Mouse (Mus musculus) midbrain, embryonic 12.5 days (tissue): ENCODE data around the gene Plcd4. TPM values are rescaled to one million over a fixed set of nuclear protein-coding genes. Genes with fewer than 3 reads are reported as not detected.
"Not testable (repeated sequence)": the region's sequence is repeated elsewhere in the genome, so short reads cannot be mapped to it uniquely, and the experiment has no call there.

Source experiments
- ATAC-seq: fragments of 200-750 bp; cut with Nextera tagmentation; 2 replicates; pipeline ENCODE4 v1.8.0; 2017; ENCODE audit warnings: low read depth, moderate TSS enrichment, moderate library complexity; ENCODE audit not compliant: low FRiP score
- H3K27ac ChIP-seq: fragments of 300-500 bp; sonication (generic); replicated peaks from 2 replicates; pipeline ENCODE4 v1.5.1; 2016; ENCODE audit warnings: mild to moderate bottlenecking
- H3K27me3 ChIP-seq: fragments of 300-500 bp; sonication (generic); 2 replicates; pipeline ENCODE4 v1.6.1; 2016; ENCODE audit warnings: mild to moderate bottlenecking
- H3K36me3 ChIP-seq: fragments of 300-500 bp; sonication (generic); 2 replicates; pipeline ENCODE4 v1.6.1; 2016
- H3K4me1 ChIP-seq: fragments of 300-500 bp; sonication (generic); 2 replicates; pipeline ENCODE4 v1.6.1; 2016
- H3K4me2 ChIP-seq: fragments of 300-500 bp; sonication (generic); replicated peaks from 2 replicates; pipeline ENCODE4 v1.6.1; 2016; ENCODE audit warnings: mild to moderate bottlenecking, moderate library complexity
- H3K4me3 ChIP-seq: fragments of 300-500 bp; sonication (generic); 2 replicates; pipeline ENCODE4 v1.5.1; 2016; ENCODE audit warnings: mild to moderate bottlenecking
- H3K9ac ChIP-seq: fragments of 300-500 bp; sonication (generic); replicated peaks from 2 replicates; pipeline ENCODE4 v1.6.1; 2016; ENCODE audit warnings: mild to moderate bottlenecking, moderate library complexity
- H3K9me3 ChIP-seq: fragments of 300-500 bp; sonication (generic); 2 replicates; pipeline ENCODE4 v1.6.1; 2016; ENCODE audit warnings: mild to moderate bottlenecking
- WGBS: fragments of 180-500 bp; shearing (Covaris S2); methylation state at CpG from one replicate; pipeline ENCODE4 v1.1.7; 2016; 5-methylcytosine and 5-hydroxymethylcytosine counted together
- polyA plus RNA-seq: library from polyadenylated mRNA; unstranded; fragments of >200 nt; fragmentation: Nextera tagmentation; extraction: Ambion mirVana; gene quantifications from 2 replicates; pipeline ENCODE4 v1.2.1, GENCODE M21; 2016

Gene Plcd4
- 1.1 and 1.5 TPM in 2 replicates for polyA plus RNA-seq

DNA sequence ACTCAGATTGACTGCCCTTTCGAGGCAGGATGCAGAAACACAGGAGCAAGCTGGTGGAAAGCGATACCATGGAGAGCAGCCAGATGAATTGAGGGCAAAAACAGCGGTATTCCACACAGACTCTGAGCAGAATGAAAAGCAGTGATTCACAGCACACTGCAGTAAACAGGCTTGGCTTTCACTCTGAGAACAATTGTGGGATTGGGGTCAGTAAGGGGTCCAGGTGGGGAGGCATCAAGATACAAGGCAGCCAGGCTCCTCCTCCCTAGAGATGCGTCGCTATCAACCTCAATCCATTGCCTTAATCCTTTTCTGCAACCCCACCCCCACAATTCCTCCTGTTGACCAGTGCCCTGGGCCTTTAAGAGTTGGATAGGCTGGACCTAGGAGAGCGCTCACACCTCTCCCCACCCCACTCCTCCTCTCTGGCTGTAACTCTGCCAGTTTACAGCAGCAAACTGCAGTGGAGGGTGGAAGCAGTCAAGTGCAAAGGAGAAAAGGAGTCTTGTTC, at the start of gene Plcd4:
Plcd4 (plus strand) TSS at position 438 of the 511 bp plus-strand sequence.
- Histone ChIP-seq H3K27me3 (no peaks in the 10 kb centered on the region), H3K9ac (no peak within 1 kb of the TSS), H3K27ac (0 out of 2 replicates have a peak within 1 kb of the TSS, but pooled peaks have one; percentile 17), H3K4me1 (peaks cover 10% of the 10 kb centered on the region), H3K4me3 (no peak within 1 kb of the TSS; the same call in 1 of the 2 replicates), H3K9me3 (no peaks in the 10 kb centered on the region), H3K36me3 (no peaks in the 10 kb centered on the region), H3K4me2 (peak within 1 kb of the TSS; percentile 30)
- no peak for ATAC-seq
- 7% methylated on average over 6 of the region's 6 CpGs for WGBS

DNA sequence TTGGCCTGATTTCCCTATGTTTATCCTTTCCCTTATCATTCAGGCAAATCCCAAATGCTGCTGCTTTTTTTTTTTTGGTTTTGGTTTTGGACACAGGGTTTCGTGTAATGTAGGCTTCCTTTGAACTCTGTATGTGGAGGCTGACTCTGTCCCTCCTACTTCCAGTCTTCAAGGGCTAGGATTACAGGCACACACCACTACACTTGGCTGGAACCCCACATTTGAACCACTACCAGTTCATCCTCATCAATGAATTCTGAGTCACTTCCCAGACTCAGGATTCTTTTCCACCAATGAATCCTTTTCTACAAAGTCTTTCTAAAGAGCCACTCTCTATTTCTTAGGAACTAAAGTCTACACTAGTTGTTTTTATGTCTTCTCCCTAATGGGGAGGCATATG, 41.6 kb upstream of the Plcd4 start:
- H3K9ac ChIP-seq: no peak overlapping the region
- H3K4me2 ChIP-seq: no peak overlapping the region
- ATAC-seq: no peak
- peaks cover 10% of the 10 kb centered on the region for H3K4me1 ChIP-seq
- no peak overlapping the region for H3K4me3 ChIP-seq
- no peak overlapping the region for H3K27ac ChIP-seq
- H3K27me3 ChIP-seq: no peaks in the 10 kb centered on the region
- WGBS: 86% methylated on average over 1 of the region's 1 CpGs
- peaks cover 7% of the 10 kb centered on the region; the same call in 1 of the 2 replicates for H3K36me3 ChIP-seq
- H3K9me3 ChIP-seq: no peaks in the 10 kb centered on the region

DNA sequence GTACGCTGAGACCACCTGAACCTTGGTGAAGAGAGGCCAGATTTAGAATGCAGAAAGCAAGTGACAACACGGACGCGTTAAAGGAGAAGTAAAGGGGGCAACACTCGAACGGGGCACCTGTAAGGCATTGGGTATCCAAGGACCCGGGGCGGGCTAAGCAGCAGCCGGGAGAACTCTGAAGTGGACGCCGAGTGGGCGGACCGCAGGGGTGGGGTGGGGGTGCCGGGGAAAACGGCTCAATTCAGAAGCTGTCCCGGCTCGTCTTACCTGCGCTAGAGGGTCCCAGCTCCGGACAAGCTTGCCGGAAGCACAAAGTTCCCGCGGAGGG, 37.3 kb upstream of the Plcd4 start:
- Histone ChIP-seq H3K27me3 (no peaks in the 10 kb centered on the region), H3K9ac (peak overlapping the region; percentile 81), H3K4me2 (peak overlapping the region; percentile 72), H3K9me3 (no peaks in the 10 kb centered on the region), H3K36me3 (no peaks in the 10 kb centered on the region), H3K27ac (peak overlapping the region; percentile 50; the same call in 1 of the 2 replicates), H3K4me3 (peak overlapping the region; percentile 62), H3K4me1 (peaks cover 32% of the 10 kb centered on the region)
- ATAC-seq: no peak
- 2% methylated on average over 22 of the region's 22 CpGs for WGBS

DNA sequence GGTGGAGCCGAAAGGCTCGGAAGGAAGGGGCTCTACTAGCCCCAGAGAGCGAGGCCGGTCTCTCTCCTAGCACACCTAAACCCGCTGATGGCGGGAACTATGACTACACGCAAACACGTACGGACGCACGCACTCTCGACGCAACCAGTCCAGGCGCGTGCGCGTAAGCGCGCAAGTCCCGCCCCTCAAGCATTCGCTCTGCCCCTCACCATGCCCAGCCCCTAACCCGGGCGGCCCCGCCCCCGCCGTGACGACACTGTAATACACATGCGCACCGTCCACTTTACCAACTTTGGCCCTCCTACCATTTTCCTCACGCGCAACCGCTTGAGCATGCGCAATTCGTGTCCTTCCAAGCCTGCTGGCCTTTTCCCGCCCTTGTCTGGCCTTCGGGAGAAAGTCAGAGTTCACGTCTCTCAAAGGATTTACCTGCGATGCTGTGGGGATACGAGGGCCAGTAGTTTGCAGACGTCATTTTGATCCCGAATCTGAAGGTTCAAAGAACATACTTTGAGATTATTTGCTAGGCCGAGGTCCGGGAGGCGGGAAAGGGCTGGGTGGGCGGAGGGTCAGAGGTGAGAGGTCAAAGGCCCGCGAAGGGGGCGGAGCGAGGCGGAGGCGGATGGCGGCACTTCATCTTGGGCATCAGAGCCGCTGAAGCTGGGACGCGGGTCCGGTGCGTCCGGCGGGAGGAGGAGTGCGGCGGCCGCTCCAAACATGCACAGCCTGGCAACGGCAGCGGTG, 36.8 kb upstream of the Plcd4 start, which contains the start of gene Cnot9:
Cnot9 (plus strand) TSS at position 338 of the 744 bp plus-strand sequence.
- H3K4me2 ChIP-seq: peak within 1 kb of the TSS; percentile 72
- peak within 1 kb of the TSS; percentile 81 for H3K9ac ChIP-seq
- no peaks in the 10 kb centered on the region for H3K27me3 ChIP-seq
- no peaks in the 10 kb centered on the region for H3K36me3 ChIP-seq
- peak; percentile 99 for ATAC-seq
- H3K27ac ChIP-seq: peak within 1 kb of the TSS; percentile 90
- H3K4me1 ChIP-seq: peaks cover 32% of the 10 kb centered on the region
- under 1% methylated on average over 64 of the region's 64 CpGs for WGBS
- H3K4me3 ChIP-seq: peak within 1 kb of the TSS; percentile 62
- H3K9me3 ChIP-seq: no peaks in the 10 kb centered on the region

DNA sequence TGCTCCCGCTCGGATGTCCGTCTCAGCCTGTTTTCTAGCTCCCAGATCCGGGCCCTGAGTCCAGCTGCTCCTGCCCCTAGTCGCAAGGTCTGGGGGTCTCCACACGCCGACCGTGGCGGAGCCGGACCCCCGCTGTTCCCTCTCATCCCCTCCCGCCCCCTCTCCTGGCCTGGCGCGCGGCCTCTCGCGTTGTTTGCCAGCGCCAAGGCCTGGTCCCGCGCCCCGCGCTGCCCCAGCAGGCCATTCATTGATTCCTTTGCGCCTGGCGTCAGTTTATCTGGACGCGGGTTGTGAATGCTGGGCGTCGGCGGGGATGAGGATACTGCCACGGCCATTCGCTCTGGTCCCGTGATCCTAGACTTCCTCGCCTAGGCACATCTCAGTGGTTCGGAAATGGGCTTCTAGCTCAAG, 36.2 kb upstream of the Plcd4 start:
- ATAC-seq: peak; percentile 50
- Histone ChIP-seq H3K36me3 (no peaks in the 10 kb centered on the region), H3K9ac (peak overlapping the region; percentile 76), H3K4me1 (peaks cover 32% of the 10 kb centered on the region), H3K27ac (peak overlapping the region; percentile 90), H3K27me3 (no peaks in the 10 kb centered on the region), H3K4me2 (peak overlapping the region; percentile 72), H3K9me3 (no peaks in the 10 kb centered on the region), H3K4me3 (peak overlapping the region; percentile 62)
- under 1% methylated on average over 33 of the region's 34 CpGs for WGBS

DNA sequence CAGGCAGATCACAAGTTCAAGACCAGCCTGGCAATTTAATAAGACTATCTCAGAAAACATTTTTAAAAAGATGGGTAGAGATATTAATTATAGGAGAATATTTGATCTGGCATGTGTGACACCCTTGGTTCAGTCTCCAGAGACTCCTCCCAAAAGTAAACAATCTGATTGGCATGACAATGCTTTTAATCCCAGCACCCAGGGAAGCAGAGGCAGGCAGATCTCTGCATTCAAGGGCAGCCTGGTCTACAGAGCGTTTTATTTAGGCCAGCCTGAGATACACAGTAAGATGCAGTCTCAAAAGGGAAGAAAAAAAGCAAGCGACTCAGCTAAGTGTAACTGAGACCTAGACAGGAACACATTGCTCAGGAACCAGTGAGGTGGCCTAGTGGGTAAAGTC, 34.9 kb upstream of the Plcd4 start:
- 95% methylated on average over 2 of the region's 2 CpGs for WGBS
- H3K36me3 ChIP-seq: no peaks in the 10 kb centered on the region; the same call in 1 of the 2 replicates
- no peaks in the 10 kb centered on the region for H3K9me3 ChIP-seq
- H3K27ac ChIP-seq: no peak overlapping the region
- peak overlapping the region; percentile 62 for H3K4me3 ChIP-seq
- no peak for ATAC-seq
- peaks cover 32% of the 10 kb centered on the region for H3K4me1 ChIP-seq
- no peak overlapping the region; the same call in 1 of the 2 replicates for H3K9ac ChIP-seq
- H3K4me2 ChIP-seq: peak overlapping the region; percentile 72
- no peaks in the 10 kb centered on the region for H3K27me3 ChIP-seq

DNA sequence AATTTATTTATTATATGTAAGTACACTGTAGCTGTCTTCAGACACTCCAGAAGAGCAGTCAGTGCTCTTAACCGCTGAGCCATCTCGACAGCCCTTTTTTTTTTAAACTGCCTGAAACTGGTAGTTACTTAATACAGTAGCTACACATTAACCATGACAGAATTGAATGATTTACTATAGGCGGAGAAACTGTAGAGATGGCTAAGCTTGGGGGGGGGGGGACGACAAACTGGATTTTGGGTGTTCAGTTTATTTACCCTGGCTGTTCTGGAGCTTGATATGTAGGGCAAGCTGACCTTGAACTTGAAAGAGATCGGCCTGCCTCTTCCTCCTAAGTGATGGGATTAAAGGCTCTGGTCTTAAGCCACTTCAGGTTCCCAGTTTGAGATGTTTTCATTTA, 31.4 kb upstream of the Plcd4 start:
- no peak overlapping the region for H3K4me3 ChIP-seq
- H3K4me1 ChIP-seq: peaks cover 22% of the 10 kb centered on the region
- peaks cover 10% of the 10 kb centered on the region; the same call in 1 of the 2 replicates for H3K36me3 ChIP-seq
- no peak overlapping the region for H3K9ac ChIP-seq
- 96% methylated on average over 5 of the region's 5 CpGs for WGBS
- no peak overlapping the region for H3K27ac ChIP-seq
- no peaks in the 10 kb centered on the region for H3K27me3 ChIP-seq
- no peak for ATAC-seq
- no peaks in the 10 kb centered on the region for H3K9me3 ChIP-seq
- no peak overlapping the region for H3K4me2 ChIP-seq

DNA sequence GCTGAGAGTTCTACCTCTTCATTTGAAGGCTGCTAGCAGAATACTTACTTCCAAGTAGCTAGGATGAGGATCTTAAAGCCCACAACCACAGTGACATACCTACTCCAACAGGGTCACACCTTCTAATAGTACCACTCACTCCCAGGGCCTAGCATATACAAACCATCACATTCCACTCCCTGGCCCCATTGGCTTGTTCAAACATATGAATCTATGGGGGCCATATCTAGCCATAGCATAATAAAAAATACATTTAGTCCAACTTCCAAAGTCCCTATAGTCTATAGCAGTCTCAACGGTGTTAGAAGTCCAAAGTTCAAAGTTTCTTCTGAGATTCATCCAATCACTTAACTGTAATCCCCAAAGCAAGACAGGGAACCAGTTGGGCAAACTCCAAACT, 29.7 kb upstream of the Plcd4 start:
- WGBS: 95% methylated on average over 1 of the region's 1 CpGs
- not testable (repeated sequence) for ATAC-seq

DNA sequence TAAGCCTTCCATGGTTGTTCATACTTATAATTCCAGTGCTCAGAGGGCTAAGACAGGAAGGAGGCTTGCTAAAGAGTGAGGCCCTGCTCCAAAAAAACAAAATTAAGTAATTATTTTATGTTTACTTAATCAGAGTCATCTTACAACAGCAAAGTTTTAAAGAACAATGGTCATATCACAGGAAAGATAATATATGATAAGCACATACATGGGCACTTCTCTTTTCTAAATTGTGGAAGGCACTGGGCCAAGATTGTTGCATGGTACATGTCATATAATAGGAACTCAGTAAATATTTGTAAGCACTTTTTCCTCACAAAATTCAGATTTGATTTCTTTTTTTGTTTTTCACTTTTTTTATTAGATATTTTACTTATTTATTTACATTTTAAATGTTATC, 22.8 kb upstream of the Plcd4 start:
- H3K36me3 ChIP-seq: peaks cover 61% of the 10 kb centered on the region
- ATAC-seq: no peak

More for the DNA sequence above, 29.7 kb upstream of the Plcd4 start:
- H3K27me3 ChIP-seq, H3K4me1 ChIP-seq, H3K27ac ChIP-seq, H3K9ac ChIP-seq, H3K4me2 ChIP-seq, H3K4me3 ChIP-seq, H3K9me3 ChIP-seq: not testable (repeated sequence)
- H3K36me3 ChIP-seq: peaks cover 14% of the 10 kb centered on the region; the same call in 1 of the 2 replicates

DNA sequence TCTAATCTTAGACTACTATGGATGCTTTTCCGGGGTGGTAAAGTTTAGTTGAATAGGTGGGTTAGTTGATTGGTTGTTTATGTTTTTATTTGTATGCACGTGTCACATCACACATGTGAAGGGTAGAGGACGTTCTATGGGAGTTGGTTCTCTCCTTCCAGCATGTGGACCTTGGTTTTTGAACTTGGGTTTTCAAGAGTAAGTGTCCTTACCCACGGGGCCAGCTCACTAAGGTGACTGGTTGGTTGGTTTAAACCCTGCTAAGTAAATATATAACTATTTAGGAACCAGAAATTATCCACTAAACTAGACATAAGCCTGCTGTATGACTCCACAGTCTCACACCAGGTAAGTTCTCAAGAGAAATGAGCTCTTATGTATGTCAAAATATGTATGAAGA, 17.9 kb upstream of the Plcd4 start:
- 95% methylated on average over 4 of the region's 4 CpGs for WGBS
- H3K4me3 ChIP-seq: no peak overlapping the region
- no peaks in the 10 kb centered on the region for H3K27me3 ChIP-seq
- H3K4me1 ChIP-seq: no peaks in the 10 kb centered on the region
- no peak overlapping the region for H3K27ac ChIP-seq
- no peak for ATAC-seq
- no peaks in the 10 kb centered on the region for H3K9me3 ChIP-seq
- H3K4me2 ChIP-seq: no peak overlapping the region
- H3K9ac ChIP-seq: no peak overlapping the region
- H3K36me3 ChIP-seq: peaks cover 91% of the 10 kb centered on the region

More for the DNA sequence above, 22.8 kb upstream of the Plcd4 start:
- Histone ChIP-seq H3K9ac (no peak overlapping the region), H3K4me2 (no peak overlapping the region), H3K4me3 (no peak overlapping the region), H3K27me3 (no peaks in the 10 kb centered on the region), H3K9me3 (no peaks in the 10 kb centered on the region), H3K4me1 (no peaks in the 10 kb centered on the region), H3K27ac (no peak overlapping the region)

DNA sequence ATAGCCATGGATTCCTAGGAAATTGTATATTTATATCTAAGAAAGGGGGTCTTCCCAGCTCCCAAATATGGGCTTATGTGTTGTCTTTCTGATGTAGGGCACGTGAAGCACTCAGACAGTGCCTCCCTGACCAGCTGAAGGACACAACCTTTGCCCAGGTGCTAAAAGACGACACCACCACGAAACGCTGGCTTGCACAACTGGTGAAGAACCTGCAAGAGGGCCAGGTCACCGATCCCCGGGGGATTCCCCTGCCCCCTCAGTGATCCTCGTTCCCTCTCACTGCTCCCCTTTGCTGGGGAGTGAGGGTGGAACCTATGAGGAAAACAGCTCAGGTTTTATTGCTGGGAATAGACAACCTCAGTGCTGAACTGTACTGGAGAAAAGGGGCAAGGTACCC, 14.1 kb upstream of the Plcd4 start:
- Histone ChIP-seq H3K36me3 (peaks cover 92% of the 10 kb centered on the region), H3K9ac (no peak overlapping the region), H3K27ac (no peak overlapping the region), H3K4me1 (no peaks in the 10 kb centered on the region), H3K4me3 (no peak overlapping the region), H3K9me3 (no peaks in the 10 kb centered on the region), H3K4me2 (no peak overlapping the region), H3K27me3 (no peaks in the 10 kb centered on the region)
- ATAC-seq: no peak
- 93% methylated on average over 7 of the region's 7 CpGs for WGBS

DNA sequence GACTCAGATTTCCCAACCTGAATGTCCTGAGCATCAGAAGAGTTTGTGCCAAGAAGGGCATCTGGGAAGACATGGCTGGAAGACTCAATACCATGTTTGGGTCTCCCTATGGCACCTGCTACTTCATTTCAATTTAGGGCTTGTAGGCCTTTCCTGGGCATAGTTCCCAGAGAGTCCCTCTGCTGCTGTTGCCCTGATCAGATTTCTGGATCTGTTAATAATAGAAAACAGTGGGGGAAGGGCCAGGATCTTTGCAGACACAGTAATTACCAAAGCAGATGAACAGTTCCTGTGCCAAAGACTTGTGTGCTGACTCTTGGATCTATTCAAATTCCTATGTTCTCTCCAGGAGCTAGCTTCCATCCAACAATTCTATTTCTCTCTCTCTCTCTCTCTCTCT, 4.0 kb upstream of the Plcd4 start:
- peaks cover 10% of the 10 kb centered on the region for H3K4me1 ChIP-seq
- no peak overlapping the region for H3K4me2 ChIP-seq
- no peaks in the 10 kb centered on the region for H3K27me3 ChIP-seq
- H3K4me3 ChIP-seq: no peak overlapping the region
- H3K36me3 ChIP-seq: no peaks in the 10 kb centered on the region
- H3K27ac ChIP-seq: no peak overlapping the region
- no peak for ATAC-seq
- no peak overlapping the region for H3K9ac ChIP-seq
- no peaks in the 10 kb centered on the region for H3K9me3 ChIP-seq
